Mouse (Mus musculus) WW6 (cell line): ENCODE data around the gene Hist2h3c2.
"Not testable (repeated sequence)": the region's sequence is repeated elsewhere in the genome, so short reads cannot be mapped to it uniquely, and the experiment has no call there.

Experiments
- DNase-seq: peaks from one replicate; pipeline ENCODE4 v3.0.0-alpha.2; 2013; ENCODE audit warnings: low read depth, low spot score

Hist2h3c2 gene

GRCm38 (mm10) chr3:96260220-96260619 is 21.3 kb upstream of the Hist2h3c2 start:
- DNase-seq = no peak

GRCm38 (mm10) chr3:96257190-96257589 is 18.3 kb upstream of the Hist2h3c2 start:
- no peak for DNase-seq

- no peak for DNase-seq
These were observed 17.1 kb upstream of the Hist2h3c2 start for GRCm38 (mm10) chr3:96255926-96256593.

- no peak for DNase-seq
These were observed 15.9 kb upstream of the Hist2h3c2 start for GRCm38 (mm10) chr3:96254683-96255355.

- no peak for DNase-seq
These were observed 12.9 kb upstream of the Hist2h3c2 start for GRCm38 (mm10) chr3:96251787-96252186.

GRCm38 (mm10) chr3:96250890-96251289 is 12.0 kb upstream of the Hist2h3c2 start:
- DNase-seq = no peak

GRCm38 (mm10) chr3:96249034-96249345 is 10.1 kb upstream of the Hist2h3c2 start:
- DNase-seq = no peak

- DNase-seq = no peak
These were observed 9.5 kb upstream of the Hist2h3c2 start for GRCm38 (mm10) chr3:96248141-96249033.

- DNase-seq = no peak
These were observed 8.6 kb upstream of the Hist2h3c2 start for GRCm38 (mm10) chr3:96247356-96248140.

- not testable (repeated sequence) for DNase-seq
These were observed 7.5 kb upstream of the Hist2h3c2 start, which contains the start of gene Hist2h3c1 for GRCm38 (mm10) chr3:96246427-96246856. Gene Hist2h3c1 (plus strand): TSS chr3:96246685.

GRCm38 (mm10) chr3:96246018-96246417 is 7.1 kb upstream of the Hist2h3c2 start:
- DNase-seq = not testable (repeated sequence)

- not testable (repeated sequence) for DNase-seq
These were observed 6.3 kb upstream of the Hist2h3c2 start, which contains the start of gene Hist2h2aa1 for GRCm38 (mm10) chr3:96245003-96245886. Gene Hist2h2aa1 (plus strand): TSS chr3:96245497.

GRCm38 (mm10) chr3:96243921-96244572 is 5.1 kb upstream of the Hist2h3c2 start:
- no peak for DNase-seq

GRCm38 (mm10) chr3:96240799-96241197 is 1.9 kb upstream of the Hist2h3c2 start:
- no peak for DNase-seq

GRCm38 (mm10) chr3:96239949-96240798 is 1.2 kb upstream of the Hist2h3c2 start, which contains the start of gene Hist2h2aa2:
Gene Hist2h2aa2 (minus strand): TSS chr3:96240276.
- not testable (repeated sequence) for DNase-seq

GRCm38 (mm10) chr3:96237904-96238511 is 919 bp downstream of the Hist2h3c2 start:
- no peak for DNase-seq

GRCm38 (mm10) chr3:96237335-96237903 is 1.5 kb downstream of the Hist2h3c2 start:
- no peak for DNase-seq

GRCm38 (mm10) chr3:96236834-96237334 is 2.0 kb downstream of the Hist2h3c2 start:
- DNase-seq = no peak
